Mouse (Mus musculus) brain, embryonic 14.5 days (tissue): ENCODE results near the gene Scn4a. TPM values are rescaled to one million over a fixed set of nuclear protein-coding genes. Genes with fewer than 3 reads are reported as not detected.
"Not testable (repeated sequence)": the region's sequence is repeated elsewhere in the genome, so short reads cannot be mapped to it uniquely, and the experiment has no call there.

Source experiments
- DNase-seq: peaks from one replicate; pipeline ENCODE4 v3.0.0-alpha.2; 2011; ENCODE audit warnings: low read depth
- CTCF ChIP-seq: fragments of 200-500 bp; IDR thresholded peaks from 2 replicates; pipeline ENCODE4 v1.5.1; 2012; ENCODE audit warnings: inconsistent platforms, mild to moderate bottlenecking, moderate library complexity, borderline replicate concordance; ENCODE audit not compliant: insufficient read depth, insufficient read length; ENCODE audit errors: extremely low read depth
- POLR2A ChIP-seq: fragments of 200-500 bp; IDR thresholded peaks from 2 replicates; pipeline ENCODE4 v1.6.1; 2012; ENCODE audit warnings: mild to moderate bottlenecking, inconsistent platforms, borderline replicate concordance; ENCODE audit not compliant: poor library complexity, insufficient read depth, insufficient read length, severe bottlenecking; ENCODE audit errors: extremely low read depth
- polyA plus RNA-seq: library from polyadenylated mRNA; depleted of rRNA; stranded (reverse); fragments of >200 nt; gene quantifications from 2 replicates; pipeline ENCODE4 v1.2.3, GENCODE M21; 2012; rRNA removed

The Scn4a gene
- polyA plus RNA-seq: 0.01 and 0.07 TPM in 2 replicates

DNA sequence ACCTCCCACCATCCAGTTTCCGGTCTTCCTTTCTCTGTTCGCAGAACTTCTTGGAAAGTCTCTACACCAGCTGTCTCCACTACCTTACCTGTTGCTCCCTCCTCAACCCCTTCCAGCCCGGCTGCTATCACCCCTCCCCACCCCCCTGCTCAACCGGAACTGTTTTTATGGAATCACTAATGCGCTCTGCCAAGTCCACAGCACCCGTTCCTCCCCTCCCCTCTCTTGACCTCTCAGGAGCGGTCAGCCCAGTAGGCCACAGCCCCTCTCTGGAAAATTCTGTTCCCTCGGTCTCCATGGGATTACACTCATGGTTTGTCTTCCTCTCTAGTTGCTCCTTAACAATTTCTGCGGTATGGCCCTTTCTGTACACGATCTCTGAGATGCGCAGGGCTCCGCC lies at the start of gene Scn4a:
TSS of gene Scn4a (minus strand) at position 101 of the 400 bp plus-strand sequence.
- DNase-seq: no peak
- TF ChIP-seq POLR2A (no peak), CTCF (no peak)

DNA sequence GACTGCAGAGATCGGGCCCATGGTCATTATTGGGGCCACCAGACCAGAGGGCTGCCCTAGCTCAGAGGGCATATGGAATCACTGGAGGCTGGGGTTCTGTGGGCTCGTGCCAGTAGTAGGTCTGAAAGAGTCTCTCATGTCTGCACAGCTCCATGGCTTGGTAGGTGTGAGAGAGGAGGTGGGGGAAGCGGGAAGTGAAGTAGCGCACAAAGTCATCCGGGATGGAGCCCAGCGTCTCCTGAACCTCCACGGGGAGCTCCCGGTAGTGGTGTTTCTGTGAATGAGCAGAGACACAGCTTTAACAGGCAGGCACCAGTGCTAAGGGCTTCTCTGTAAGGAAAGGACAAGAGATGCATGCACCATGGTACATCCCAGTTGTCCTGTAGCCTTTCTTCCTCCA lies 45.4 kb upstream of the Scn4a start:
- TF ChIP-seq POLR2A: no peak
- TF ChIP-seq CTCF: no peak
- DNase-seq: no peak

DNA sequence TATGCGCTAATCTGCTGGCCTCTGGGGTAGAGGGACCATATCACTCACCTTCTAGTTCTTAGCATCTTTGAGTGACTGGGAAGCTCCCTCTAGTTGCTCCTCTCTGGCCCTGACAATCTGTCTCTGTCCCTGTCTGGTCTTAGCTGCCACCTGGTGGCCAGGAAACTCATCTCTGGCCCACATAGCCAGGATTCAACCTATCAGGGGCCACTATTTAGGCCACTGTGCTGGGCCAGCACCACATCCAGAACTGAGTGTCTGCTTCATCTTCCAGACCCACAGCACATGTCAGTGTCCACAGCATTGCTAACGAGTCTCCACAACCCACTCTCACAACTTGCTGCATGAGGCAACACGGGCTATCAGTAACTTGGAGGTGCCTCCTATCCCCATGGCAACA lies 44.6 kb upstream of the Scn4a start:
- peak; percentile 5 for DNase-seq
- peak; percentile 36; the same call in 1 of the 2 replicates for TF ChIP-seq CTCF
- TF ChIP-seq POLR2A: no peak

DNA sequence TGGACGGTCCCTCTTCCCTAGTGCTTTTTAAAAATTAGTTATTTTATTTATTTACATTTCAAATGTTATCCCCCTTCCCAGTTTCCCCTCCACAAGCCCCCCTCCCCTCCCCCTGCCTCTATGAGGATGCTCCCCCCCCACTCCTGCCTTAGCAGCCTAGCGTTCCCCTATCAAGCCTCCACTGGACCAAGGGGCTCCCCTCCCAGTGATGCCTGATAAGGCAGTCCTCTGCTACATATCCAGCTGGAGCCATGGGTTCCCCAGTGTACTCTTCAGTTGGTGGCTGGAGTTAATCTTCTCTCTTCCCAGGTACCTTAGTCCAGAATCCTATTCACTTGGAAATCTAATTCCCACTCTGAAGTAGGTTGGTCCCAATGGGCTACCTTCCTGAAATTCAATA lies 41.0 kb upstream of the Scn4a start:
- not testable (repeated sequence) for DNase-seq

DNA sequence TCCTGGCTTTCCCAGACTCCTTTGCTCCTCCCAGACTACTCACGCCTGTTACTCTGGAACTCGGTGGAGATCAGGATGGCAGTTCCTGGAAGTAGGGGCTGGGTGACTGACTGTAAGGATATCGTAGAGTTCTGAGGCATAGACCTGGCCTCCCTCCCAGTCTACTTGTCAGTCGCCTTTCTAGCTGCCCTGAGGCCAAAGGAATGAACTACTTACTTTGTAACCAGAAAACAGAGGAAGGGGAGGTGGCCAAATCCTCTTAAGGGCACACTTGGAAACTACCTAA lies 40.2 kb upstream of the Scn4a start:
- no peak for DNase-seq
- no peak for TF ChIP-seq POLR2A
- no peak for TF ChIP-seq CTCF

DNA sequence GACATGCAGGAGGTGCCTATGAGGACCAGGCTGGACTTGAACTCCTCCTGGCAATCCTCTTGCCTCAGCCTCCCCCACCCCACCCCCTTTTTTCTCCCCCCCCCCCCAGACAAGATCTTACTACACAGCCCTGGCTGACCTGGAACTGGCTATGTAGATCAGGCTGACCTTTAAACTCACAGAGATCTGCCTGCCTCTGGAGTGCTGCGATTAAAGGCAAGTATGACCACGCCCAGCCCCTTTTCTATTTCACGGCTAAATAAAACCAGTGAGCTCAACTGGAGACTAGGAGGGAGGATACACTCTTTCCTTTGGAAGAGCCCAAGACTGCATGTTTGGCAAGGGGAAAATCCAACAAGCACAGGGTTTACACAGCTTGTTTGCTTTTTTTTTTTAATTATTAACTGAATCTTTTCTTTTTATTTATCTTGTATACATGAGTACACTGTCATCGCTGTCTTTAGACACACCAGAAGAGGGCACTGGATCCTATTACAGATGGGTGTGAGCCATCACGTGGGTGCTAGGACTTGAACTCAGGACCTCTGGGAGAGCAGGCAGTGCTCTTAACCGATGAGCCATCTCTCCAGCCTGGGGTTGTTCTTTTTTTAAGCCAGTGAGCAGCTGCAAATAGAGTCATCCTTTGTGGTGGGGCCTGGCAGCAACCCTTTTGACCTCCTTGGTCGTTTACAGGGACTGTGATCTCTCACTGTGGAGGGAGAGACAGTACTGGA lies 39.7 kb upstream of the Scn4a start:
- TF ChIP-seq POLR2A: no peak
- no peak for TF ChIP-seq CTCF
- no peak for DNase-seq

DNA sequence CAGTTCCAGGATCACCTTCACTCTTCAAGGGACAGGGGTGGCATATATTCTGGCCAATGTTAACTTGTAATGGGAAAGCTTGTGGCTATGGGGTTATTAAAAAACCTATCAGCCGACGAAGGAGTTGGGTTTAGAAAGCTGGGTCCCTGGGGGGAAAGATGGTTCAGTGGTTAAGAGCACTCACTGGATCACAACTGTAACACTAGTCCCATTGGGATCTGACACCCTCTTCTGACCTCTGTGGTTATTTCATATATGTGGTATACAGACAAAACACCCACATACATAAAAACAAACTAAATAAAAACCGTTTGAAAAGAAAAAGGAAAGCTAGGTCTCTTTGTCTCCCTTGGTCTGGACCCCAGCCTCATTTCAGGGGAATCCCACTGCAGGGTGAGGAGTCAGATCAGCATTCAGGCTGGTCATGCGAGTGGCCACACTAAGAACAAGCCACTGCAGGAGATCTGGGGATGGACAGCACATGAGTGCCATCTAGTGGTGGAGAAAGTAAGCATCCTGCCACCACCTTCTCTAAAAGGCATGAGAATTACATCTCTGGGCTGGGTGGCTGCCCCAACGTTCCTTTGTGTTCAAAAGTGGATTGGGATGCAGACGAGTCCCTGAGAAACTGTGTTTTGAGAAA lies 38.6 kb upstream of the Scn4a start:
- DNase-seq: peak; percentile 87
- TF ChIP-seq CTCF (peak; percentile 93), POLR2A (no peak)

DNA sequence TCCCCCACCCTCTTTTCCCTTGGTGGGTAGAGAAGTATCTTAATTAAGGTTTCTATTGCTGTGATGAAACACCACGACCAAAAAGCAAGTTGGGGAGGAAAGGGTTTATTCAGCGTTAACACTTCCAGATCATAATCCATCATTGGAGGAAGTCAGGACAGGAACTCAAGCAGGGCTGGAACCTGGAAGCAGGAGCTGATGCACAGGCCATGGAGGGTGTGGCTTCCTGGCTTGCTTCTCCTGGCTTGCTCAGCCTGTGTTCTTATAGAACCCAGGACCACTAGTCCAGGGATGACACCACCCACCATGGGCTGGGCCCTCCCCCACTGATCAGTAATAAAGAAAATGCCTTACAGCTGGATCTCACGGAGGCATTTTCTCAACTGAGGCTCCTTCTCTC lies 37.7 kb upstream of the Scn4a start:
- DNase-seq: no peak
- TF ChIP-seq POLR2A: no peak
- TF ChIP-seq CTCF: no peak

DNA sequence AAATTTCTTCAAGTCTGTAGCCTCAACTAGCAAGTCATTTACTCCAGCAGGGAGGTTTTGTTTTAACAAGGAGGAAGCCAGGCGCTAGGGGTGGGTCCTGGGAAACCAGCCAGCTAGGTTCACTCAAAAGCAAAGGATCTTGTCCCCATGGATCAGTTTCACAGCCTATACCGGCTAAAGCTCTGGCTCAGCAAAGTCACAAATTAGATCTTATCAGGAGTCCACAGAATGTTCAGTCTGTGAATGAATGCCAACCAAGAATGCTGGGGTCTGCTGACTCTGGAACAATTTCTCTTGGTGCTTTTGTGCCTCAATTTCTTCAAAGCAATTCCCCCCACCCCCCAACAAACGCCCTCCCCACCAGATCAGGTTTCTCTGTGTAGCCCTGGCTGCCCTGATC lies 36.5 kb upstream of the Scn4a start:
- DNase-seq: peak; percentile 6
- no peak for TF ChIP-seq CTCF
- no peak for TF ChIP-seq POLR2A

DNA sequence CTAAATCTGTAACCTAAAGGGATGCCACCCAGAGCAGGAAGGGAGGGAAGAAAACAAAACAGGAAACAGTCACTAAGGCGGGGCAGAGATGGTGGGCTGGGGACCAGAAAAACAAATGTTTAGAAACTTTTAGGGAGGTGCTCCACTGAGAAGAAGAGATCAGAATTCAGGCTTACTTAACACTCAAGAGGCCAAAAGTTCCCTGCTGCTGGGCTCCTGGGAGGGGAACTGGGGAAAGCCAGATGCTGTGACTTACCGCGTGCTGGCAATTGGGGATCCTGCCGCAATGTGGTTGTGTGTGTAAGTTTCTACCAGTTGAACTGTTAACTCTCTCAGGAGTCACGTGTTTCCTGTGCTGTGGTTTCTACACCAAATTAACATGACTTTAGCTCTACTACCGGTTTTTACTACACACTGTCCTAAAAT lies 34.7 kb upstream of the Scn4a start, which contains the start of gene Icam2:
TSS of gene Icam2 (minus strand) at position 285 of the 426 bp plus-strand sequence.
- no peak for DNase-seq
- no peak for TF ChIP-seq CTCF
- TF ChIP-seq POLR2A: no peak

DNA sequence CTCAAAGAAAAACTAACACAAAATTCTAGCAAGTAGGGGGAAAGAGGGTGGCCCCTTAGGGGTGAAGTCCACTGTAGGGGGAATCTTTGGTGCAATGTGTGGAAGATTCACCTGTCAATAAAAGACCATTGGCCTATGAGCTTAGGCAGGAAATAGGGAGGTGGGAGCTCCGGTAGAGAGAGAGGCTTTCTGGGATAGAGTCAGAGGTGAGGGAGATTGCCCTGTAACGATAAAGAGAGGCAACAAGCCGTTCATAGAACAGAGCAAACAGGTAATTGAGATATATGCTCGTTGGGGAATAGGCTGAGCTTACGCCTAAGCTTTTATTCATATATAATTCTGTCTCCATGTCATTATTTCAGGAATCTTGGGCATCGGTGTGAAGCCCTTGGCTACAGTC lies 33.9 kb upstream of the Scn4a start:
- TF ChIP-seq CTCF (no peak), POLR2A (no peak)

DNA sequence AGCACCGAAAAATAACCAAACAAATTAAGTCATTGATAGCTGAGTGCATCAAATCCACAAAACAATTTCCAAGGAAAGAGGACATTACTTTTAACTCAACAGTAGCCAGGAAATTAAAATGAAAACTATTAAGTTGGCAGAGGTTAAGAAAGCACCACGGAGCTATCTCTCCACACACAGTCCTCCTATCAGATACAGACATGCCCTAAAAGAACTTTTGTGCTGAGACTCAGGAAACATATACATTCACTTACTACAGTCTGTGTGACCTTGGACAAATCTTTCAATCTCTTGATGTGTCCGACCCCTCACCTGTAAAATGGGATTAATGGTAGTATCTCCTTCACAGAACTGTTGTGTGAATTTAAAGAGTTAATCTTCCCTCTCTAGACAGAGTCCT lies 33.3 kb upstream of the Scn4a start:
- TF ChIP-seq CTCF (no peak), POLR2A (no peak)
- DNase-seq: no peak

More for the DNA sequence above, 33.9 kb upstream of the Scn4a start:
- no peak for DNase-seq
